Mouse (Mus musculus): Measurements from ENCODE around the gene Nfat5. TPM values are rescaled to one million over a fixed set of nuclear protein-coding genes. Genes with fewer than 3 reads are reported as not detected.

Nfat5 gene
- polyA plus RNA-seq, 1 experiment from 2014 or later, result 15.2 TPM

Other genes starting within 250 kb of the Nfat5 start
- gene Pdf, start 244.9 kb upstream of the Nfat5 start, polyA plus RNA-seq (2016; fragmentation: Nextera tagmentation; extraction: Ambion mirVana), result 43.0 and 43.9 TPM in 2 replicates
- 47.1 and 51.3 TPM in 2 replicates for gene Cog8, start 236.8 kb upstream of the Nfat5 start, polyA plus RNA-seq (2016; fragmentation: Nextera tagmentation; extraction: Ambion mirVana)
- gene Nip7, start 236.6 kb upstream of the Nfat5 start, polyA plus RNA-seq (2016; fragmentation: Nextera tagmentation; extraction: Ambion mirVana), result 67.4 and 75.7 TPM in 2 replicates
- gene Tmed6, start 227.8 kb upstream of the Nfat5 start, polyA plus RNA-seq (2016; fragmentation: Nextera tagmentation; extraction: Ambion mirVana), result not detected in 2 replicates
- gene Terf2, start 196.9 kb upstream of the Nfat5 start, polyA plus RNA-seq (2016; fragmentation: Nextera tagmentation; extraction: Ambion mirVana), result 20.6 and 21.3 TPM in 2 replicates
- gene Cyb5b, start 142.8 kb upstream of the Nfat5 start, polyA plus RNA-seq (2016; fragmentation: Nextera tagmentation; extraction: Ambion mirVana), result 124 and 132 TPM in 2 replicates
- 3.5 and 3.8 TPM in 2 replicates for gene Nqo1, start 109.7 kb downstream of the Nfat5 start, polyA plus RNA-seq (2016; fragmentation: Nextera tagmentation; extraction: Ambion mirVana)
- gene Nob1, start 131.6 kb downstream of the Nfat5 start, polyA plus RNA-seq (2016; fragmentation: Nextera tagmentation; extraction: Ambion mirVana), result 79.1 and 81.5 TPM in 2 replicates
- 74.2 and 79.0 TPM in 2 replicates for gene Wwp2, start 142.9 kb downstream of the Nfat5 start, polyA plus RNA-seq (2016; fragmentation: Nextera tagmentation; extraction: Ambion mirVana)

Measured in neural tube, embryonic 12.5 days (tissue).